Mouse (Mus musculus) testis, postnatal 14 days (tissue): ENCODE results near the gene Sdccag8.

Experiments
- DNase-seq: peaks from one replicate; pipeline ENCODE4 v3.0.0; 2021; ENCODE audit warnings: low spot score

The Sdccag8 gene

DNA sequence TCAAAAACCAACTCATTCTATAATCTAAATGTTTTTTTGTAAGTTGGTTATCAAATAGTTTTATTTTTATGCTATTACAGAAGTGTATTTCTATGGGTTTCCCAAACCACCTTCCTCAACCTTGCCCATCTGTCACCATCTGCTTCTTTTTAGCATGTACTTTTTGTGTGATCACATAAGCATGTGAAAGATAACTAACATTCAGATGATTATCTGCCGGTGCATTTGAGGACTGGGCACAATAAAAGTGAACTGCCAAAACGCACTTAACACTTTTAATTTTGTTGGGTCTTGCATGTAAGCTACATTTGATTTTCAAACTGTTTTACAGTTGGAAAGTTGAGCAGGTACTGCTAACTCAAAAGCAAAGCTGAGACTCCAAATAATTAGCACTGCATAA, 240.4 kb downstream of the Sdccag8 start:
- DNase-seq = no peak

DNA sequence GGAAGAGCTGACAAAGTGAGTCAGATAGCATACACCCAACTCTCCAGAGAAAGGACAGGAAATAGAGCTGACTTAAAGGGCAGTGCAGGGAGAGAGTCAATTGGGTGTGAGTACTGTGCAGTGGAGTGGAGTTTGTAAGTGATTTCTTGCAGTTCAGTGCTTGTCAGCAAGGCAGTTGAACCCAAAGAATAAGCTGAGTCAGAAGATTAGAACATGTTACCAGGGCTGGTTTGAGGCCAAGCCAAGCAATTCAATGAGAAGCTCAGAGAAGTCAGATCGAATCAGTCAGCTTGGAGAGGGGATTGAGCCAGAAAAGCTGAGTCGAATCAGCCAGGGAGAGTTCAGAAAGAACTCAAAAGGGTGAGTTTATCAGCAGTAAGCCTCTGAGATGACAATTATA, 247.3 kb downstream of the Sdccag8 start:
- no peak for DNase-seq

DNA sequence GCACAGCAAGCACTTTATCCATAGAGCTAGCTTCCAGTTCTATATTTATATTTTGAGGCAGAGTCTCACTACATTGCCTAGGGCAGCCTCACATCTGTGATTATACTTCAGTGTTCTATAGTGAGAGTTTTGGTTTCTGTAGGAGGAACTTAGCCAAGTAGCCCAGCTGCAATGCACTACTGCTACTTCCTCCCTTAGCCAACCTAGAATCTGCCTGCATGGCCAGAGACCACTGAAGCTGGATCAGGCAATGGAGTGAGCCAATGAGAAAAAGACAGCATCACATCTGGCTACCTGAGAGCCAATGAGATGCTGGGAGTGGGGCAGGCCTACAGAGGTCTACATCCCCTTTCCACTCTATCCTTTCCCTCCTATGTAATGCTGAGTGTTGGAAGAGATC, 251.3 kb downstream of the Sdccag8 start:
- DNase-seq = no peak

- no peak for DNase-seq
These were observed 252.7 kb downstream of the Sdccag8 start for GRCm38 (mm10) chr1:177067123-177067646.

DNA sequence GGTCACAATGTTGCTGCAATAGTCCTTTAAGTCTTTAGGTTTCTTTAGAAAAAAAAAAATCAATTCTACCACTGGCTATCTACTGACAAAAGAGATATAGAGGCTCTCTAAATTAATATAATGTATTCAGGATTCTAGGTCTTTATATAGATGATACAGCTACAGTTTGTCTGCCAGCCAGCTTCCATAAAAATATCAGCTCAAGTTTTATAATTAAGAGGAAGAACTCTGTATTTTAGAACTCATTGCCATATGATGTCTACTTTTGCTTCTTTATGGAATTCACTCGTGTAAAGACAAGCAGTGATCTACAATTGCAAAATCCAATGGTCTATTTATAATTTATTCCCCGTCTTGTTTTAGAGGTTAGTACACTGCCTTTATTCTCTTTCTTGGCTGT, 254.7 kb downstream of the Sdccag8 start:
- no peak for DNase-seq
